Mouse (Mus musculus) liver, embryonic 15.5 days (tissue): ENCODE measurements around the gene U2surp. TPM values are rescaled to one million over a fixed set of nuclear protein-coding genes. Genes with fewer than 3 reads are reported as not detected.
"Not testable (repeated sequence)": the region's sequence is repeated elsewhere in the genome, so short reads cannot be mapped to it uniquely, and the experiment has no call there.

Experiments used
- ATAC-seq: fragments of 200-750 bp; cut with Nextera tagmentation; 2 replicates; pipeline ENCODE4 v1.8.0; 2017; ENCODE audit warnings: moderate number of reproducible peaks, mild to moderate bottlenecking, moderate library complexity; ENCODE audit not compliant: insufficient read depth
- H3K27ac ChIP-seq: fragments of 300-500 bp; sonication (generic); replicated peaks from 2 replicates; pipeline ENCODE4 v1.5.1; 2015; ENCODE audit warnings: mild to moderate bottlenecking, inconsistent platforms
- H3K27me3 ChIP-seq: fragments of 300-500 bp; sonication (generic); 2 replicates; pipeline ENCODE4 v1.6.1; 2015; ENCODE audit warnings: mild to moderate bottlenecking, inconsistent platforms
- H3K36me3 ChIP-seq: fragments of 300-500 bp; sonication (generic); replicated peaks from 2 replicates; pipeline ENCODE4 v1.6.1; 2015; ENCODE audit warnings: moderate library complexity, mild to moderate bottlenecking, inconsistent platforms
- H3K4me1 ChIP-seq: fragments of 300-500 bp; sonication (generic); replicated peaks from 2 replicates; pipeline ENCODE4 v1.6.1; 2015; ENCODE audit warnings: inconsistent platforms
- H3K4me2 ChIP-seq: fragments of 300-500 bp; sonication (generic); 2 replicates; pipeline ENCODE4 v1.6.1; 2015; ENCODE audit warnings: moderate library complexity, mild to moderate bottlenecking, inconsistent platforms
- H3K4me3 ChIP-seq: fragments of 300-500 bp; sonication (generic); replicated peaks from 2 replicates; pipeline ENCODE4 v1.5.1; 2015; ENCODE audit warnings: mild to moderate bottlenecking, inconsistent platforms
- H3K9ac ChIP-seq: fragments of 300-500 bp; sonication (generic); 2 replicates; pipeline ENCODE4 v1.6.1; 2015; ENCODE audit warnings: moderate library complexity, mild to moderate bottlenecking, inconsistent platforms
- H3K9me3 ChIP-seq: fragments of 300-500 bp; sonication (generic); replicated peaks from 2 replicates; pipeline ENCODE4 v1.6.1; 2016; ENCODE audit warnings: inconsistent platforms
- WGBS: fragments of 180-500 bp; shearing (Covaris S2); methylation state at CpG from one replicate; pipeline ENCODE4 v1.1.7; 2015; ENCODE audit warnings: mixed read lengths; ENCODE audit not compliant: insufficient replicate concordance; 5-methylcytosine and 5-hydroxymethylcytosine counted together
- polyA plus RNA-seq: library from polyadenylated mRNA; unstranded; fragments of >200 nt; fragmentation: Nextera tagmentation; extraction: Ambion mirVana; gene quantifications from 2 replicates; pipeline ENCODE4 v1.2.1, GENCODE M21; 2015

U2surp gene
- polyA plus RNA-seq, 1 experiment from 2014 or later: 52.1 TPM

DNA sequence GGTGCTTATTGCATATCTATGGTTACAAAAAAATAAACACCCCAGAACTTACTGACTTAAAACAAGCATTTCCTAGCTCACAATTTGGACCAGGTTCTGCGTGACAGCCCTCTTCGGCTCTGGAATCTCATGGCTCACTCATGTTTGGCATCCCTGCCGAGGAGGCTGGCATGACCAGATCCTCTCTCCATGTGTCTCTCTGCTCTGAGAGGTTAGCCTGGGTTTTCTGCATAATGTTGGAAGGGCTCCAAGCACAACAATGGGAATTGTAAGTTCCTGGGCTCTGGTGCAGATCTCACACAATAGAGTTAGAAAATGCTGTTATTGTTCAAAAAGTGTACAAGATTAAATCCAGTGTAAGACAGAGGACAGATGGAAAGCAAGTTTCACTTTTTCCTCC, 19.3 kb upstream of the U2surp start:
- no peak overlapping the region for H3K4me2 ChIP-seq
- peaks cover 6% of the 10 kb centered on the region; the same call in 1 of the 2 replicates for H3K4me1 ChIP-seq
- H3K9me3 ChIP-seq: no peaks in the 10 kb centered on the region
- no peak overlapping the region for H3K9ac ChIP-seq
- H3K27ac ChIP-seq: no peak overlapping the region
- WGBS: 62% methylated on average over 3 of the region's 3 CpGs
- ATAC-seq: no peak
- no peaks in the 10 kb centered on the region for H3K27me3 ChIP-seq
- H3K4me3 ChIP-seq: no peak overlapping the region
- H3K36me3 ChIP-seq: no peaks in the 10 kb centered on the region

DNA sequence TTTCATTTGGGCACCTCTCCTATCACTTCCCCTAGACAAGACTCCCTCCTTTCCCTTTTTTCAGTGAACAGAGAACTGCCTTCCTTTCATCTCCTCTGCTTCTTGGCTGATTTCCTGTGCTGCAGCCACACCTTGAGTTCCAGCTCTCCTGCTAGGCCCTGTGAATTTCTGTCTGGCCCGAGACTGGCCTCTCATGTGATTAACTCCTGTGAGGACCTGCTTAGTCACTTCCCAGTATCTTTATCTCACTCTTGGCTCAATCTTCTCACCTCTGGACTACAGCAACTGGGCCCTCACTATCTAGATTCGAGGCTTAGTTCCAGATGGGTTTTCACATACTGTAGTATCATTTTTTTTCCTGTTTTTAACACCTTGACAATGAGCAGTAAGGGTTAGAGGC, 15.9 kb upstream of the U2surp start:
- no peak for ATAC-seq
- Histone ChIP-seq H3K4me3 (no peak overlapping the region), H3K9me3 (no peaks in the 10 kb centered on the region), H3K27ac (no peak overlapping the region), H3K4me2 (no peak overlapping the region), H3K9ac (no peak overlapping the region), H3K36me3 (no peaks in the 10 kb centered on the region), H3K4me1 (peaks cover 6% of the 10 kb centered on the region; the same call in 1 of the 2 replicates), H3K27me3 (no peaks in the 10 kb centered on the region)
- 9% methylated on average over 2 of the region's 2 CpGs for WGBS

GRCm38 (mm10) chr9:95525961-95526360, 14.2 kb upstream of the U2surp start:
- H3K9ac ChIP-seq: no peak overlapping the region
- no peaks in the 10 kb centered on the region for H3K9me3 ChIP-seq
- ATAC-seq: no peak
- no peak overlapping the region for H3K4me2 ChIP-seq
- no peak overlapping the region for H3K27ac ChIP-seq
- WGBS: 32% methylated on average over 2 of the region's 2 CpGs
- peaks cover 13% of the 10 kb centered on the region; the same call in 1 of the 2 replicates for H3K4me1 ChIP-seq
- H3K27me3 ChIP-seq: no peaks in the 10 kb centered on the region
- no peak overlapping the region for H3K4me3 ChIP-seq
- H3K36me3 ChIP-seq: no peaks in the 10 kb centered on the region

GRCm38 (mm10) chr9:95525376-95525775, 13.6 kb upstream of the U2surp start:
- no peak overlapping the region for H3K9ac ChIP-seq
- H3K4me3 ChIP-seq: no peak overlapping the region
- H3K4me1 ChIP-seq: peaks cover 13% of the 10 kb centered on the region; the same call in 1 of the 2 replicates
- no peaks in the 10 kb centered on the region for H3K36me3 ChIP-seq
- H3K4me2 ChIP-seq: no peak overlapping the region
- no peaks in the 10 kb centered on the region for H3K27me3 ChIP-seq
- 56% methylated on average over 6 of the region's 6 CpGs for WGBS
- no peaks in the 10 kb centered on the region for H3K9me3 ChIP-seq
- ATAC-seq: no peak
- H3K27ac ChIP-seq: no peak overlapping the region

GRCm38 (mm10) chr9:95522561-95522960, 10.8 kb upstream of the U2surp start:
- Histone ChIP-seq H3K4me1 (peaks cover 8% of the 10 kb centered on the region; the same call in 1 of the 2 replicates), H3K36me3 (no peaks in the 10 kb centered on the region), H3K4me2 (no peak overlapping the region), H3K9me3 (no peaks in the 10 kb centered on the region), H3K27me3 (no peaks in the 10 kb centered on the region), H3K9ac (no peak overlapping the region), H3K4me3 (no peak overlapping the region), H3K27ac (no peak overlapping the region)
- WGBS: 72% methylated on average over 2 of the region's 2 CpGs
- no peak for ATAC-seq

DNA sequence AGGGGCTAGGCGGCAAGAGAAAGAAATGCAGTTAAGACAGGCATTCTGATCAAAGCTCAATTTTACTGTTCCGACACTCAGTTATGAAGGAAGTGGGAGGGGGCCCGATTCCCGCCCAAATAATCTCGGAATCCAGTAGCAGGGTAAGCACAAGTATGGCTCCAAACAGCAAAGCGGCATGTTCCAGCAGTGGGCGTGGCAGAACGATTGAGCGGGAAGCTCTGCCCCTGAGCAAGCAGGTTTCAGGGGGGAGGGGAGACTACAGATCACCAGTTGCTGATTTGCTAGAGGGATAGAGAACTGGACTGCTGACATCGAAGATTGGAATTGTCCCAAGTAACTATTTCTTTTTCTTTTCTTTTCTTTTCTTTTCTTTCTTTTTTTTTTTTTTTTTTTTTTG, 9.8 kb upstream of the U2surp start:
- Histone ChIP-seq H3K4me2 (peak overlapping the region; percentile 24; the same call in 1 of the 2 replicates), H3K27ac (no peak overlapping the region), H3K4me3 (no peak overlapping the region), H3K4me1 (0 out of 2 replicates have a peak, but pooled peaks cover 7% of the 10 kb centered on the region), H3K9ac (no peak overlapping the region), H3K36me3 (no peaks in the 10 kb centered on the region), H3K9me3 (no peaks in the 10 kb centered on the region), H3K27me3 (no peaks in the 10 kb centered on the region)
- WGBS: 38% methylated on average over 10 of the region's 10 CpGs
- no peak for ATAC-seq

DNA sequence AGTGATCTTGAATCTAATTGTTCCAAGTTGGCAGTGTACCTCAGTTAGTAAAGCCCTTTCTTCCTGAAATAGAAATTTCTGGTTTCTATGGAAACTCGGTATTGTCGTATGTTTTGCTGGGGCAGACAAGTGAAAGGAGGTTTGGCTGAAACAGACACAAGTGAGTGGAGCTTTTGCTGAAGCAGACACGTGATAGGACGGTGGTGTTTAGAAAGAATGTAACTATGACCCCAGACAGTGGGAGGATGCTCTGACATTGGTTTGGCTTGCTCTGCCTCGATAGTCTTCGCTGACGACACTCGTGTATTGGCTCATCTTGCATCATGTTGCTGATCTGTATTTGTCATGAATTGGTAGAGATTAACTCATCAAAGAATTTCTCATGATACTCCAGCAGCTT, 9.2 kb upstream of the U2surp start:
- H3K9ac ChIP-seq: no peak overlapping the region
- H3K36me3 ChIP-seq: no peaks in the 10 kb centered on the region
- H3K27me3 ChIP-seq: no peaks in the 10 kb centered on the region
- H3K4me3 ChIP-seq: no peak overlapping the region
- H3K4me1 ChIP-seq: 0 out of 2 replicates have a peak, but pooled peaks cover 7% of the 10 kb centered on the region
- no peaks in the 10 kb centered on the region for H3K9me3 ChIP-seq
- H3K4me2 ChIP-seq: no peak overlapping the region
- ATAC-seq: no peak
- no peak overlapping the region for H3K27ac ChIP-seq
- WGBS: 77% methylated on average over 8 of the region's 8 CpGs

- ATAC-seq: no peak
- Histone ChIP-seq H3K9ac (no peak overlapping the region), H3K27ac (no peak overlapping the region), H3K27me3 (no peaks in the 10 kb centered on the region), H3K9me3 (no peaks in the 10 kb centered on the region), H3K36me3 (no peaks in the 10 kb centered on the region), H3K4me2 (no peak overlapping the region), H3K4me3 (no peak overlapping the region), H3K4me1 (0 out of 2 replicates have a peak, but pooled peaks cover 7% of the 10 kb centered on the region)
- 71% methylated on average over 5 of the region's 5 CpGs for WGBS
These were observed 8.8 kb upstream of the U2surp start for GRCm38 (mm10) chr9:95520563-95520962.

GRCm38 (mm10) chr9:95514361-95514760, 2.6 kb upstream of the U2surp start:
- not testable (repeated sequence) for H3K9ac ChIP-seq, H3K27me3 ChIP-seq, H3K36me3 ChIP-seq, H3K9me3 ChIP-seq, H3K4me2 ChIP-seq, H3K4me3 ChIP-seq, ATAC-seq, H3K27ac ChIP-seq
- WGBS: 74% methylated on average over 3 of the region's 3 CpGs
- peaks cover 28% of the 10 kb centered on the region for H3K4me1 ChIP-seq

- Histone ChIP-seq H3K4me3 (no peak overlapping the region), H3K4me1 (peaks cover 28% of the 10 kb centered on the region), H3K36me3 (no peaks in the 10 kb centered on the region), H3K9ac (no peak overlapping the region), H3K27ac (no peak overlapping the region), H3K9me3 (no peaks in the 10 kb centered on the region), H3K4me2 (no peak overlapping the region), H3K27me3 (no peaks in the 10 kb centered on the region)
- WGBS: 83% methylated on average over 2 of the region's 2 CpGs
- no peak for ATAC-seq
These were observed 2.0 kb upstream of the U2surp start for GRCm38 (mm10) chr9:95513776-95514175.

- WGBS: 18% methylated on average over 15 of the region's 15 CpGs
- peak overlapping the region; percentile 89 for H3K27ac ChIP-seq
- no peaks in the 10 kb centered on the region for H3K27me3 ChIP-seq
- peak overlapping the region; percentile 92 for H3K4me3 ChIP-seq
- H3K4me1 ChIP-seq: peaks cover 28% of the 10 kb centered on the region
- peak overlapping the region; percentile 61 for H3K9ac ChIP-seq
- H3K36me3 ChIP-seq: no peaks in the 10 kb centered on the region
- ATAC-seq: peak; percentile 54
- peak overlapping the region; percentile 91 for H3K4me2 ChIP-seq
- H3K9me3 ChIP-seq: no peaks in the 10 kb centered on the region
These were observed 685 bp upstream of the U2surp start for GRCm38 (mm10) chr9:95512331-95513030.
